Mouse (Mus musculus) left cerebral cortex, adult 2 months (tissue): ENCODE measurements around the gene Lrrc61. TPM values are rescaled to one million over a fixed set of nuclear protein-coding genes. Genes with fewer than 3 reads are reported as not detected.

Experiments used
- DNase-seq, 2 experiments: peaks; one replicate each; pipeline ENCODE4 v3.0.0; 2021 to 2022; ENCODE audit warnings: low spot score in 2 of 2, mixed read lengths in 1 of 2; ENCODE audit errors: extremely low spot score in 1 of 2
- H3K27ac ChIP-seq: fragments of 200-600 bp; 2 replicates; pipeline ENCODE4 v1.8.1; 2022
- H3K4me3 ChIP-seq: fragments of 200-600 bp; 2 replicates; pipeline ENCODE4 v1.8.1; 2022
- CTCF ChIP-seq: fragments of 200-600 bp; IDR thresholded peaks from 2 replicates; pipeline ENCODE4 v1.8.1; 2022; ENCODE audit warnings: antibody characterized with exemption, mild to moderate bottlenecking, moderate library complexity
- intact Hi-C: fragments of 180-260 bp; cut with DNase I; formaldehyde crosslinking; loops from one replicate; pipeline ENCODE4 v1.15.1; 2025
- total RNA-seq, 2 experiments: library from RNA; stranded (reverse); gene quantifications; 2 replicates each; pipeline ENCODE4 v1.2.3; 2021

Lrrc61 gene
- total RNA-seq, 2 experiments from 2014 or later: 35.8 to 36.8 TPM

- Histone ChIP-seq H3K27ac (peak within 1 kb of the TSS; percentile 97), H3K4me3 (peak within 1 kb of the TSS; percentile 73)
- TF ChIP-seq CTCF: no peak; the same call in 1 of the 2 replicates
- intact Hi-C loops: loop anchor here (1.0 to 5.0 kb wide), 4 partner anchors 17 to 360 kb away; partner anchors contain the start of genes Krba1, Lrrc61, Sspo and Zfp467
- peak; percentile 91 to 92 for DNase-seq
Measured at GRCm38 (mm10) chr6:48537105-48537954, 17.3 kb upstream of the Lrrc61 start, which contains the start of gene Atp6v0e2. Gene Atp6v0e2 (plus strand): TSS chr6:48537615.

- intact Hi-C loops: loop anchor here (5.0 kb wide), 2 partner anchors 92 to 142 kb away; partner anchors contain the start of genes Krba1, Sspo and Zfp467
- DNase-seq: peak; percentile 67 to 80
- Histone ChIP-seq H3K4me3 (peak overlapping the region; percentile 73), H3K27ac (peak overlapping the region; percentile 97)
- TF ChIP-seq CTCF: peak; percentile 75
Measured at GRCm38 (mm10) chr6:48538841-48539737, 15.5 kb upstream of the Lrrc61 start.

- intact Hi-C loops: loop anchor here (5.0 kb wide), 3 partner anchors 93 to 143 kb away; partner anchors contain the start of genes Krba1, Sspo and Zfp467
Measured at GRCm38 (mm10) chr6:48539860-48540259, 14.7 kb upstream of the Lrrc61 start.

GRCm38 (mm10) chr6:48540721-48541120 lies 13.9 kb upstream of the Lrrc61 start:
- intact Hi-C loops: loop anchor here (5.0 kb wide), 1 partner anchor 102 kb away; no protein-coding TSS in a partner anchor
- H3K4me3 ChIP-seq: no peak overlapping the region
- H3K27ac ChIP-seq: no peak overlapping the region
- TF ChIP-seq CTCF: no peak
- no peak for DNase-seq

More at GRCm38 (mm10) chr6:48539860-48540259, 14.7 kb upstream of the Lrrc61 start:
- no peak for DNase-seq
- no peak overlapping the region; the same call in 1 of the 2 replicates for H3K27ac ChIP-seq
- no peak for TF ChIP-seq CTCF
- 0 out of 2 replicates have a peak overlapping the region, but pooled peaks have one; percentile 17 for H3K4me3 ChIP-seq

GRCm38 (mm10) chr6:48541560-48542450 lies 12.8 kb upstream of the Lrrc61 start:
- DNase-seq: no peak
- intact Hi-C loops: loop anchor here (5.0 kb wide), 1 partner anchor 100 kb away; no protein-coding TSS in a partner anchor
- Histone ChIP-seq H3K4me3 (no peak overlapping the region), H3K27ac (no peak overlapping the region)
- no peak for TF ChIP-seq CTCF

- no peak for TF ChIP-seq CTCF
- intact Hi-C loops: loop anchor here (5.0 kb wide), 1 partner anchor 100 kb away; no protein-coding TSS in a partner anchor
Measured at GRCm38 (mm10) chr6:48542631-48543030, 12.0 kb upstream of the Lrrc61 start.

GRCm38 (mm10) chr6:48545251-48545650 lies 9.3 kb upstream of the Lrrc61 start:
- no peak for DNase-seq
- no peak for TF ChIP-seq CTCF
- Histone ChIP-seq H3K4me3 (no peak overlapping the region), H3K27ac (no peak overlapping the region)
- intact Hi-C loops: no loop called here

More at GRCm38 (mm10) chr6:48542631-48543030, 12.0 kb upstream of the Lrrc61 start:
- Histone ChIP-seq H3K27ac (no peak overlapping the region), H3K4me3 (no peak overlapping the region)
- DNase-seq: no peak

GRCm38 (mm10) chr6:48546271-48546670 lies 8.3 kb upstream of the Lrrc61 start:
- DNase-seq: no peak
- Histone ChIP-seq H3K4me3 (no peak overlapping the region), H3K27ac (no peak overlapping the region)
- TF ChIP-seq CTCF: peak; percentile 29
- intact Hi-C loops: no loop called here

- DNase-seq: no peak
- intact Hi-C loops: no loop called here
- no peak for TF ChIP-seq CTCF
- H3K4me3 ChIP-seq: no peak overlapping the region
- no peak overlapping the region for H3K27ac ChIP-seq
Measured at GRCm38 (mm10) chr6:48546858-48547257, 7.7 kb upstream of the Lrrc61 start.

- DNase-seq: no peak
- intact Hi-C loops: no loop called here
- no peak overlapping the region for H3K4me3 ChIP-seq
- H3K27ac ChIP-seq: no peak overlapping the region
- TF ChIP-seq CTCF: no peak
Measured at GRCm38 (mm10) chr6:48548314-48548713, 6.3 kb upstream of the Lrrc61 start.
